Mouse (Mus musculus) 3T3-L1 (cell line): ENCODE data around the gene Traf3.

ENCODE experiments used
- DNase-seq: peaks from one replicate; pipeline ENCODE4 v3.0.0-alpha.2; 2015; ENCODE audit warnings: low read depth, low spot score

The Traf3 gene

DNA sequence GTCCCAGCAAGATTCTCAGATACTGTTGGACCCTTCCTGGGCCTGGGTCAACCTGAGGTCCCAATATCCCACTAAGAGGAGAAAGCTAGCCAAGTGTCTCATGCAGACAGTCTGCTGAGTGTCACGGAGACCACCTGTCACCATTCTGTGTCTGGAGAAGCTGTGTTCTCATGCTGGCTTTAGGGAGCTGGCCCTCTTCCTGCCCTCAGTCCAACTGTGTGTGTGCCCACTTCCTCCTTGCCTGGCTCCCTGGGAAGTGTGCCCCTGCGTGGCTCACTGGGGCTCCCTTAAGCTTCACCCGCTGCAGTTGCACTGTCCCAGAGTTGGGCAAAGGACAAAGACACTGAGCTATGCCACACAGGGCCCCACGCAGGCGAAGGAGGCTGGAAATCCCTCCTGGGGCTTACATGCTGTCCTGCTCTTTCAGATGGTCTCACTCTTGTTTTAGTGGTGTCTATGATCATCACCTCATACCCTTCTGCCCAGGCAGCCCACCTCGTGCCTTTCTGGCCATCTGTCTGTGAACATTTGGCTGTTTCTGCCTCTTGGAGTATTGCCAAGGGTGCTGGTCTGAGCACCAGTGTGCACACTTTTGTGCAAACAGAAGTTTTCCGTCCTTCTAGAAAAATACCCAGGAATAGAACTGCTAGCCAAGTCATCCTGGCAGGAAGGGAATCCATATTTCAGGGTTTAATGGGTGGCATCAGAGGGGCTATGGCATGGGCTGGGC lies 13.0 kb upstream of the Traf3 start:
- DNase-seq: no peak

DNA sequence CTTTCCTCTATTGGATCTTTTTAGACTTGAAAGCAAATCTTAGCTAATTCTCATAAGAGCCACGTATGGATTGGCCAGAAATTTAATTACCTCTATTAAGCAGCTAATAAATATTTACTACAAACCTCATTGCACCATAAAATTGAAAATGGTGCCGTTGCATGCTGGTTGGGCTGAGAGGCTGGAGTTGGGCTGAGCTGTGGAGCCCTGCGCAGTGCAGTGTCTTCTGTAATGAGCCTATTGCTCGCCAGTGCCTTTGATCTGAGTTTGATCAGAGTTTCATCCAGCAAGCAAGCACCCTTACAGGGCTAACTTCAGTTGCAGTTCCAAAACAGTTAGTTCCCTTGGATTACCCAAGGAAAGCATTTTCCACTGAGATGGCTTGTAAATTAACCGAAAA lies 12.2 kb upstream of the Traf3 start:
- DNase-seq: no peak

DNA sequence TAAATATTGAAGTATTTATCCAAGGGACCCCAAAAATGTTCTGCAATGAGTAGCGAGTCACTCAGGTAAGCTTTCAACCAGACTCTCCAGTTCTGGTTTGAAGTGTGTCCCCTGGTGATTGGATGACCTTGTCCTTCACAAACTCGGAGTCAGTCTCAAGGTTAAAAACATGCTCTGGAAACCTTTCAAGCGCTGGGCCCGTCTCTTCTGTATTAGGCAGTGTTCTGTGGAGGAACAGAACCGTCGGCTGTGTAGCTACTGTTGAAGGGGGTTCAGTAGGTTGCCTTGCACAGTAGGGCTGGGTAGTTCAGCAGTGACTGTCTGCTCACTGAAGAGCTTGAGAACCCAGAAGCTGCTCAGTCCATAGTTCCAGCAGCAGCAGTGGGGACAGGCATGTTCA lies 11.5 kb upstream of the Traf3 start:
- DNase-seq: no peak

DNA sequence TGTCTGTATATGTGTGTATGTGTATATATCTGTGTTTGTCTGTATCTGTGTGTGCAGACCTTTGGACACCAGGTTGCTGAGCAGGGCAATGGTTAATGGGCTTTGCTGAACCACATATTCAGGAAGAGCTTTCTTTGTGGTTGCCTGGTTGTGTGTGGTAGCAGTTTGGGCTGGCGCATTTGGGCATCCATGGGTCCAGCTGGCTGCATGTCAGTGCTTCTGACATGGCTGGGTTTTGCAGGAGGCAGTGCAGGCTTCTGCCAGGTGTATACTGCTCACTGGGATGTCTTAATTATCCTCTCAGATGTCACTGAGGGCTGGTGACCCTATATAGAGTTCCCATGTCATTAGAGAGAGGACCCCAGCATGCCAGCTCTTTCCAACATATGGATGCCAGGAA lies 10.4 kb upstream of the Traf3 start:
- DNase-seq: no peak

DNA sequence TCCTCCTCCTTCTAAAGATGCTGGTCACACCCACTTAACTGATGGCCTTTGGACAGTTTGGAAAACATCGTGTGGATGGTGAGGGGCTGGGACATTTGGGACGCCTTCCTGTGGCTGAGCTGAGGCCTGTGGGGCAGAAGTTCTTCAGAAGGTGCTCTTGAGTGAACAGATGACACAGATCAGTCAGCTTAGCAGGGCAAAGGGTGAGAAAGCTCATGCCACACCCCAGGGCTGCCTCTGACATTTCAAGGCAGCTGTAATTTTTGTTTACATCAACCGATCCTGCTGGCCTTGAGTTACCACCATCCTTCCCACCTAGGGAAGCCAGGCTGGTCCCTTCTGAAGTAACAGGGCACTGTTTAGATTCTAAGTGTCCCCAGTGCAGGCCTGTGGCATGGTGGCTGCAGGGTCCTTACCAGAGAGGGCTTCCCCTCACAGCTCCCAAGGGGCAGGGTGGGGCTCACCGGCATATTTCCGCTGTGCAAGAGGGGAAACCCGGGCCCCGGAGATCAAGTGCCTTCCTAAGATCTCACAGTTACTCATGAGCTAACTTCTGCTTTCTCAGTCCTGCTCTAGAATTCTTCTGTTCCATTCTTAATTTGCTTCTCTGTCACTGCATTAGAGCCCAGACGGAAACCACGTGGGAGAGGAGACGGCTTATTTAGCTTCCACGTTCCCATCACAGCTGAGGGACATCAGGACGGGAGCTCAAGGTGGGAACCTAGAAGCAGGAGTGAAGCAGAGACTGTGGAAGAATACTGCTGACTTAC lies 6.3 kb upstream of the Traf3 start:
- DNase-seq: peak; percentile 56

DNA sequence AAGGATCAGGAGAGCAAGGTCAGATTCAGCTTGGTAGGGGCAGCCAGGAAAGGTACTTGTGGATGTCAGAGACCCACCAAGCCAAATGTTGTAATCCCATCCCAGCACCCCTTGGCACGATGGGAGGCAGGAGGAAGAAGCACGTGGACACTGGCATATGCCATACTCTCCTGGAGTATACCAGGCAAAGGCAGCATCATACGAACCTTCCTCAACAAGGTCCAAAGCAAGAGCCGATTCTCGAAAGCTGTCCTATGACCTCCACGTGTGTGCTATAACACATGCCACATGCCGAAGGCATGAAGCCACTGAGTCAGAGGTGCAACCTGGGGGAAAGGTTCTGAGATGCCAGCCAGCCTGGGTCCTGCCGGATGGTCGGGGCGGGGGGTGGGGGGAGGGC lies 5.3 kb upstream of the Traf3 start:
- no peak for DNase-seq

DNA sequence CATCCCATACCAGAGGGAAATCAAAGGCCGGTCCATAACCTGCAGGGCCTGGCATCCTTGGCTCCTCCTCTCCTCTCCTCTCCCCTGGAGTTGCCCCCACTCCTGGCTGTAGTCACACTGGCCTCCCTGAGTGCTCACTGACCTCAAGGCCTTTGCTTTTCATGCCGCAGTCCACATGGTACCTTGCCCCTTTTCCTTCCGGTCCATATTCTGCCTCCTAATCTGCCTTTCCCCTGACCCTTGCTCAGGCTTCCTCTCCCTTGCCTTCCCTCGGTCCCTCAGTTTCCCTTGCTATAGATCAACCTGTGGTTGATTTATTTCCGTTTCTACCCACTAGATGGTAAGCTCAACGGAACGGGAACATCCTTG lies 4.2 kb upstream of the Traf3 start:
- DNase-seq: no peak

DNA sequence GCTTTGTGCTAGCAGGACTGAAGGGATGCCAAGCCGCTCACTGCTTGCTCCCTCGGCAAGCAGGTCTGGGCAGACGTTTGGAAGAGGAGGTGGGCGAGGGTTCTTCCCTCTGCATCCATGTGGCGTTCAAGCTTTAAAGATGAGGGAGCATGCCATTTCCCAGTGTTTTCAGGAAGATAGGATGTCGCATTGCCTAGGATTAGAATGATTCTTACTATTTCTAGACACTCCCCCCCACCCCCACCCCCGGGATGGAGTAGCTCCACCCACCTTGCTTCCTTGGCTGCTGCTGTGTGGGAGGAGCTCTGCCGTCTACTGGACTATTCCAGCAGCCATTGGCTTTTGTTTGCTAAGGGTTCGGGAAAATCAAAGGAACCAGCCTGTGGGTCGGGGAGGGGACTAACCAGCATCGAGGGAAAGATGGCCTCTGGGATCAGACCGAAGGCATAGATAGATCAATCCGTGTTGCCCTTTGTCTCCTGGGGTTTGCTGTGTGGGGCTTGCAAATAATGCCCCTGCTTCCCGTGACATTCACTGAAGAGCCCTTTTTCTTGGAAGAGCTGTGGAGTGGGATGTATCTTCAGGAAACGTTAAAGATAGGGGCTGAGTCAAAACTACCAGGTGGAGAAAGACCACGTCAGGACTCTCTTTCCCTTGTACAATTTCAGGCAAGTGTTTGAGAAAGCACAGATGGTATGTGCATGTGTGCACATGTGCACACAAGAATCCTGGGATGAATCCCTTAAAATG lies 3.7 kb upstream of the Traf3 start:
- DNase-seq: no peak

DNA sequence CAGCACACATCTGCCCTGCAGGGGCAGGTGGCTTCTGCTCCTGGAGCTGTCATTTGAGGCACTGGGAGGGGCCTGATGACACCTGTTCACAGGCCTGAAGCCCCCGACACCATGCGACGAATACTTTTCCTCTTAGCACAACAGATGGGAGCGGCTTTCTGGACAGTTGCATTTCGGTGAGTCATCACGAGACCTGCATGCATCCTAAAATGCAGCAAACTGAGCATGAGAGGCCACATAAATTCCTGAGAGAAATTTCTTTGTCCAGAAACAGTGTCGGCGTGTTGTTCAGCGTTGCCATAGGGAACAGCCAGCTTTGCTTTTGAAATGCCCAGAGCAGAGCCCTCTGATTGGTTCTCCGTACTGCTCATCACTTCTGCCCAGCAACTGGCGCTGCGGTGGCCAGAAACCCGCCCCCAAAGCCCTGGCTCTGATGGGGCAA lies 1.8 kb upstream of the Traf3 start:
- DNase-seq: peak; percentile 90

DNA sequence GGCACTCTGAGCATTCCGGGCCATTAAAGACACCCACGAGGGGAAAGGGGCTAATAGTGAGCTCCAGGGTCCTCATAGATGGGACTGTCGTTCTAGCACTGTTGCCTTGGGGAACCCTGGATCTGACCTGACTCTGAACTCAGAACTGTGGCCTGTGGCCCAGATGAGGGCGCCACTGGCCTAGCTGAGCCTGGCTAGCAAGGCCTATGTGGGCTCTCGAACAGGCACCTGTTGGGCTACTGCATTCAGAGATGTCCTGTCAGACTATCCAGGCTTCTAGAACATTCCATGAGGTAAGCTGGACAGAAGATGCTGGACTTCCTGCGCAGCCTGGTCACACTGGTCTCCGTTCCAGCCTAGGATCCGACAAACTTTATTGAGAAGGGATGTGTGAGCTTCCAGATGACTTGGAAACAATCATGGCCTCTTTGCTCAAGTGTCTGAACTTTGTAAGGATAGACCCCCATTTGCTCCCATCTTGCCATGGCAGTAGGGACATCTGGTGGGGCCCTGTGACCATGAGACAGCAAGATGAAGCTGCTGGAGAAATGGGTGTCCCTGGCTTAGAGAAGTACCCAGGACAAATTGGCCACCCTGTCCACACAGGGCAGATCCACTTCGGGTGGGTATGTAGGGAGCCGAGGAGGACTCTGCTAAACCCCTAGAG lies 891 bp upstream of the Traf3 start:
- peak; percentile 67 for DNase-seq

DNA sequence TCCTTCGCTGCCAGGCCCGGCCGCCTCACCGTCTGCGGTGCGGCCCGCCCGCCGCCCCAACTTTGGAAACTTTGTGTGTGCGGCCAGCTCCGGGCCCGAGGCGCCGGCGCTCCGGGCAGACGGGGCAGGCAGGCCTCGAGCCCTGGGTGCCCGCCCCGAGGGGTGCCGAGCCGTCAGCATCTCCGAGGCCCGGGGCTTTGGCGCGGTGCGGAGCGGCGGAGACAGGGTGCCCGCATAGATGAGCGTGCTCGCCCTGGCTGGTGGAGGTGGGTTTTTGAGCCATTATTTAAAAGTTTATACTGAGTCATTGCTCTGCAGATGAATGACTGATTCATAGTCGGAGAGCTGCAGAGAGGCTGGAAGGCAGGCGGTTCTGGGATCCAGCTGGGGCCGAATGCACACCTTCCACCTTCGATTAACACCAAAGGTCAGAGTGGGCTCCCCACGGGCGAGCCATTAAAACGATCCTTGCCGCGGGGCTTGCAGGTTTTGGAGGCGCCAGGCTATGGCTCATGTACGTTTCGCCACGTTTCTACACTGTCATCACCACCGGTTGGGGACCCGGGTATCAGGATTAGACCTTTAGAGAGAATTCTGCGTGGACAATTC lies 615 bp downstream of the Traf3 start:
- DNase-seq: peak; percentile 46

DNA sequence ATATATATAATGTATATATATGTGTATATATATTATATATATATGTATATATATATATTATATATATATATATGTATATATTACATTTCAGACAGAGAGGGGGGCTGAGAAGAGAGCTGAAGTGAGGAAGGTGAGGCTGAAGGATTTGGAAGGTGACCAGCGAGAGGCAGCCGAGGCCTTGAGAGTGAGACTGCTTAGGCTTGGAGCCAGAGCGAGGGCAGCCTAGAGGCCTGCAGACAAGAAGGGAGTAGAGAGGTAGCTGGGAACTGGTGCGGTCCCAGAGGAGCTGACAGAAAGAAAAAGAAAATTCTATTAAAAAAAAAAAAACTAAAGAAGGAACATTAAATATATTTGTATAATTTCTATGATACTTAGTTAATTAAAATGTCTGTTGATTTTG lies 2.7 kb downstream of the Traf3 start:
- no peak for DNase-seq

DNA sequence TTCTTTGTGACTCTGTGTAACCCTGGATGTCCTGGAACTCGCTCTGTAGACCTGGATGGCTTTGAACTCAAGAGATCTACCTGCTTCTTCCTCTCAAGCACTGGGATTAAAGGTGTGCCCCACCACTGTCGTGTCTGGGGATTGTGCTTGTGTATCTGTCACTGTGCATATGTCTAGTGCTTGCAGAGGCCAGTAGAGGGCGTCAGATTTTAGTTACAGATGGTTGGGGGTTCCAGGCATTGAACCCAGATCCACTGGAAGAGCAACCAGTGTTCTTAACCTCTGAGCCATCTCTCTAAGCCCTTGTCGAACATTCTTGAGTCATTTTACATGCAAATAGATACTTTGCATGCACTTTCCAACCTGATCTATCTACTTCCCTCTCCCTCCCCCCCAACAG lies 12.6 kb downstream of the Traf3 start:
- DNase-seq: no peak

DNA sequence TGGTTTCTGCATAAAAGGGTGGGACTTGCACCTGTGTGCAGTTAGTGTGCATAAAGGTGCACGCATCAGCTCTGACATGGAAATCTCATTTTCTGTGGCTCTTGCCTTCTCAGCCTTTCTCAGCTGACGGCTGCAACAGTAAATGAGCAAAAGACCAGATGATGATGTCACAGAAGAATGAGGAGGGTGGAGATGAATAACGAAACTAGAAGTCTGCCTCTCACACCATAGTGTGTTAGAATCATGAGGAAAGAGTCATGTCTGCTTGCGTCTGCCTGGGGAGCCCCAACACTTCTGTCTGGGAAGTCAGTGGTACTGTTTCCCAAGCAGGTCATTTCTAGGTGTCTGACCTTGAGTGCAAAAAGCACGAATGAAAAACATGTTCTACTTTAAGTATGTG lies 15.7 kb downstream of the Traf3 start:
- no peak for DNase-seq

DNA sequence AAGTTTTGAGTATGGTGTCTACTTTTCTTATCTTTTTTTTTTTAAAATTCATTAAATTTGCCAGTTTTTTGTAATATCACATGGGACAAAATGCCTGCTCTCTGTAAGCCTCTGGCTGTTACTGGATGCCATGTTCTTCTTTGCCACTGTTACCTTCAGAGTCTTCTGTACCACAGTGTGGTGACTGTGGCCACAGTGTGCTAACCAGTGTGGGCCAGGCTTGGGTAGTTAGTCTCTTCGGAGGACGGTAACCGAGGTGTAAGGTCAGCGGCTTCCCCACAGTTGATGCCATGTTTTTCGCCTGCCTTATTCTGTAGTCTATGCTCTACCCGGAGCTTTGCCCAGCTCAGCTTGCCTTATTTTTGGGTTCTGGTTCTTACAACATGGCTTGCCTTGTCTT lies 16.2 kb downstream of the Traf3 start:
- no peak for DNase-seq

DNA sequence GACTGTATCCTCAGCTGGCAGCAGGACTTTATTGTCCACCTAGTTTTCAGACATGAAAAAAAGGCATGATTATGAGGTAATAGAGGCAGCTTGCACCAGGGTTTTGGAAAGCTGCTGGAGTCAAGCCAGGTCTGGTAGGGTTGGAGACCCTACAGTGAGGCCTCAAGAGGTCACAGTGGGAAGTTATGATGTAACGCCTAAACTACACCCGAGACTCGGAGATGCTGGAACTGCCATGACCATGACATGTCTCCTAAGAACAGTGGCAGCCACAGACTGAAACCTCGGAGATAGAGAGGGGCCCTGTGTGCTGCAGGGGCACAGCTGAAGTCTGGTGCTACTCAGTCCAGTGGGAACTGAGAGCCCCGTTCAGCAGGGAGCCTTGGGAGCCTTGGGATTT lies 18.3 kb downstream of the Traf3 start, which contains the start of gene 4930595D18Rik:
TSS of gene 4930595D18Rik (minus strand) at position 16 of the 400 bp plus-strand sequence.
- no peak for DNase-seq

DNA sequence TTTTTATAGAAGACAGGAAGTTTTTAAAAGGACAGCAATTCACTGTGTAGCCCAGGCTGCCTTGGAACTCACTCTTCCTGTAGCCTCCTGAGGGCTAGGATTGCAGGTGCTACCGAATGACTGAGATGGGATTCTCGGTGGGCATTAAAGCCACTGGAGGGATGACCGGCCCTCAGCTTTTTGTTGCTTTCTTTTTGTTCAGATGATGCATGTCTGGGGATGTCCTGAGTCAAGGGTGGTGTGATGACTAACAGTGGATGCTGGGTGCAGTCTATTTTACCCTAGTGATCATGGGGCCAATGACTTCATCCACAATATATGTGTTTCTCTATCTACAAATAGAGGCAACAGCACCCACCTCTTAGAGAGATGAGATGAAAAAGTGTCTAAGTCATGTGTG lies 20.8 kb downstream of the Traf3 start:
- peak; percentile 60 for DNase-seq

DNA sequence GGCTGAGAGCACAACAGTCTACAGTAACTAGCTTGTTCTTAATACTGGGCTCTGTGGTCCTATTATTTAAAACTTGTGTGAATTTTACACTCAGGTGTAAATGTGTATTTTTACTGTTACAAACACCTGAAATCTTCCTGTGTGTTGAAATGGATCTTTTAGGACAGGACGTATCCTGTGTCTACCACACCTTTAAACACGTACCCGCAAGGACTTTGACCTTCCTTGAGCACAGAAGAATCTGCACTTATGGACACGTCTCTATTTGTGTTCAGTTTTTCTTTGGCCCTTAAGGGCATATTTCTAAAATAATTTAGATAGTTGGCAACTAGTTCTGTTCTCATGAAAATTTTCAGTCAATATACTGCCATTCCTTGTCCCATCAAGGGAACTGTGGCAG lies 22.1 kb downstream of the Traf3 start:
- no peak for DNase-seq

DNA sequence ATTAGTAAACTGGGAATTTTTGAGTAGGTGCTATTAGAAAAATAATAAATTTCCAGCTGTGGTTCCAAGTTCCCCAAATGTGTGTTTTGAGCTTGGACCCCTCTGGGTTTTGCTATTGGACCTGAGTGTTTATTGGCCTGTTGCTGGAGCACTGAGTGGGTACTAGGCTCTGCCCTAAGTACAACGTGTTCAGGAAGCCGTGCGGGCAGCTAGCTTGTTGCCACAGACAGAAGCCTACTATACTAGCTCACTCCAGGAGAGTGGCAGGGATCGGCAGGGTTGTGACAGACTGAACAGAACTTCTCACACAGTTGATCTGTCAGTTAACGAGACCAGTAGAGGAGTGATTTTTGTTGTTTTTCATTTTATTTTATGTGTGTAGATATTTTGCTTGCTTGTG lies 24.2 kb downstream of the Traf3 start:
- DNase-seq: no peak

DNA sequence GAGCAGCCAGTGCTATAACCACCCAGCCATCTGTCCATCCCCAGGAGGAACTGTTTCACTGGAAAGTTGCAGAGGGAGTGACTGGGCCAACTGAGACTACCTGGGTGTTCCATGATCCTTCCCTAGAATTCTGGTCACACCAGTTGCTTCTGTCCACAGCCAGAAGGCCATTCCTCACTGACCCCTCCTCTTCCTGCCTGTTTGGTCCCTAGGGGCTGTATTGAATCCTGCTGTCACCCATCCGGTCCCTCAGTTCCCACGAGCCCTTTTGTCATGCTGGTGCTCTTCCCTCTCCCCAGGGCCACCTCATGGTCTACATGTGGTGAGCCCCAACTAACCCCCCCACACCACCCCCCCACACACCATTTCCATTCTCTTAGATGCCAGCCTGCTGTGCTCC lies 24.7 kb downstream of the Traf3 start:
- no peak for DNase-seq

DNA sequence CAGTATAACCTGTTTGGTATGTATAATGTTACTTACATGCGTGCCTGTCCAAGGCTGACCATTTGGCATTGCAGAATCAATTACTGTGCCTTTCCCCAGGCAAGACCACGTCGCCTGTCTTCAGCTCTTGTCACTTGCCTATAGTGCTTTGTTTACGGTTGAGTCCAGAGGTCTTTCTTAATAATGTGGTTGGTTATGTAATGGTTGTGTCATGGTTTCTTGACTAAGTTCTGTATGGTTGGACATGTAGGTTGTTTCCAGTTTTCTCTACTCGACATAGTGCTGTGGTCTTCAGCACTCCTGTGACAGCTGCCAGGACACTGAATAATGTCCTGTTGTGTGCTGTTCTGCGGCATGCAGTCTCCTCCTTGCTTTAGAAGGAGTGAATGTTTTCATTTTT lies 26.6 kb downstream of the Traf3 start:
- no peak for DNase-seq

DNA sequence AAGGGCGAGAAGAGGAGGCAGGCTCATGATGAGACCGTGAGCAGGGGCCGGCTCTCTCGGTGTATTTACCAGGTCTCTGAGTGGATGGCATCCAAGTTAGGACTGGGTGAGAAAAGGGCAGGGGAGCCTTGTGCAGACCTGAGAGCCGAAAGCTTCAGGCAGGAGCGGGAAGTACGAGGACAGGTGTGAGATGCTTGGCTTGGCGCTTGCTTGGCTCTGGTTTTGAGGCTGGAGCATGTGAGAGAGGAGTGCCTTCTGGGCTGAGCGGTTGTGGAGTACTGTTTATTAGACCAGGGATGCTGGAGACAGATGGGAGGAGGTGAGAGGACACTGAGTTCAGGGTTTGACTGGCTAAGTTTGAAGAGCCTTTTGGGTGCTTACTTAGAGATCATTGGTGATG lies 27.2 kb downstream of the Traf3 start:
- no peak for DNase-seq
